Mouse (Mus musculus) cortical plate, adult 2 months (tissue): ENCODE data around the gene Fras1.

ENCODE experiments used
- CTCF ChIP-seq: fragments of 200-500 bp; IDR thresholded peaks from 2 replicates; pipeline ENCODE4 v1.5.1; 2011; ENCODE audit warnings: mild to moderate bottlenecking, control low read depth, low read length; ENCODE audit not compliant: insufficient read depth; ENCODE audit errors: extremely low read depth
- POLR2A ChIP-seq: fragments of 200-500 bp; IDR thresholded peaks from 2 replicates; pipeline ENCODE4 v1.6.1; 2011; ENCODE audit warnings: mild to moderate bottlenecking, low read length, control low read depth; ENCODE audit not compliant: insufficient read depth; ENCODE audit errors: extremely low read depth

GRCm38 (mm10) chr5:96482054-96482453, 108.3 kb downstream of the Fras1 start:
- no peak for TF ChIP-seq CTCF
- TF ChIP-seq POLR2A = no peak
